Mouse (Mus musculus) CH12.LX (cell line): Measurements from ENCODE around the gene Copa. TPM values are rescaled to one million over a fixed set of nuclear protein-coding genes. Genes with fewer than 3 reads are reported as not detected.

Experiments
- DNase-seq: peaks from one replicate; pipeline ENCODE4 v3.0.0-alpha.2; 2013; ENCODE audit errors: extremely low read depth
- H3K27ac ChIP-seq: 2 replicates; pipeline ENCODE4 v1.5.1; 2012; ENCODE audit warnings: low read depth, mild to moderate bottlenecking, control low read depth, moderate library complexity; ENCODE audit not compliant: insufficient read depth
- H3K27me3 ChIP-seq: replicated peaks from 2 replicates; pipeline ENCODE3; 2012; ENCODE audit warnings: inconsistent platforms
- H3K36me3 ChIP-seq, 2 experiments: replicated peaks in 1 of 2; 2 replicates each; pipeline versions ENCODE3 to v1.6.1; 2012; ENCODE audit warnings: inconsistent platforms in 1 of 2, low read length in 1 of 2, mild to moderate bottlenecking in 1 of 2, mixed read lengths in 1 of 2, moderate library complexity in 1 of 2; ENCODE audit not compliant: control insufficient read depth in 1 of 2, insufficient read depth in 1 of 2
- H3K4me1 ChIP-seq, 2 experiments: 2 replicates each; pipeline ENCODE4 v1.6.1; 2012; ENCODE audit warnings: inconsistent platforms in 1 of 2, moderate library complexity in 1 of 2; ENCODE audit not compliant: insufficient read depth in 2 of 2, control insufficient read depth in 1 of 2
- H3K4me2 ChIP-seq: 2 replicates; pipeline ENCODE4 v1.6.1; 2012; ENCODE audit warnings: low read depth, mild to moderate bottlenecking, control low read depth; ENCODE audit not compliant: poor library complexity, insufficient read depth, severe bottlenecking
- H3K4me3 ChIP-seq, 3 experiments: fragments of 150-350 bp in 1 of 3; sonication (generic) in 1 of 3; replicated peaks in 1 of 3; 2 replicates each; pipeline versions ENCODE3 to v1.5.1; 2011 to 2012; ENCODE audit warnings: low read depth in 2 of 3, low read length in 2 of 3, mild to moderate bottlenecking in 2 of 3, moderate library complexity in 2 of 3, control low read depth in 1 of 3, improper control_type of control experiment in 1 of 3, inconsistent platforms in 1 of 3, mixed read lengths in 1 of 3; ENCODE audit not compliant: poor library complexity in 1 of 3
- H3K79me2 ChIP-seq: replicated peaks from 2 replicates; pipeline ENCODE4 v1.6.1; 2012; ENCODE audit warnings: mild to moderate bottlenecking, moderate library complexity; ENCODE audit not compliant: control insufficient read depth, poor library complexity, insufficient read depth, severe bottlenecking; ENCODE audit errors: extremely low read depth
- H3K9ac ChIP-seq: 2 replicates; pipeline ENCODE4 v1.6.1; 2012; ENCODE audit warnings: low read depth, mild to moderate bottlenecking, control low read depth, moderate library complexity; ENCODE audit not compliant: insufficient read depth
- H3K9me3 ChIP-seq: replicated peaks from 2 replicates; pipeline ENCODE3; 2012; ENCODE audit warnings: low read length, inconsistent platforms, mixed read lengths
- CHD1 ChIP-seq: IDR thresholded peaks from 2 replicates; pipeline ENCODE4 v1.6.1; 2012; ENCODE audit warnings: low read depth, low read length, improper control_type of control experiment, inconsistent platforms
- CHD2 ChIP-seq: IDR thresholded peaks from 2 replicates; pipeline ENCODE4 v1.6.1; 2011; ENCODE audit warnings: low read length, improper control_type of control experiment
- CTCF ChIP-seq, 2 experiments: IDR thresholded peaks in 1 of 2; conservative IDR thresholded peaks in 1 of 2; 2 replicates each; pipeline ENCODE4 v1.5.1; 2011 to 2012; ENCODE audit warnings: low read depth in 2 of 2, low read length in 2 of 2, improper control_type of control experiment in 1 of 2, inconsistent platforms in 1 of 2, mild to moderate bottlenecking in 1 of 2, moderate library complexity in 1 of 2
- E2F4 ChIP-seq: IDR thresholded peaks from 2 replicates; pipeline ENCODE4 v1.6.1; 2011; ENCODE audit warnings: low read depth, low read length, improper control_type of control experiment; ENCODE audit not compliant: insufficient replicate concordance
- ELF1 ChIP-seq: IDR thresholded peaks from 2 replicates; pipeline ENCODE4 v1.6.1; 2014; ENCODE audit warnings: low read depth, mild to moderate bottlenecking, inconsistent platforms, low read length, improper control_type of control experiment
- GABPA ChIP-seq: IDR thresholded peaks from 2 replicates; pipeline ENCODE4 v1.6.1; 2012; ENCODE audit warnings: low read depth, low read length, improper control_type of control experiment, inconsistent platforms; ENCODE audit not compliant: insufficient replicate concordance
- HCFC1 ChIP-seq: IDR thresholded peaks from 2 replicates; pipeline ENCODE4 v1.6.1; 2012; ENCODE audit warnings: low read depth, mild to moderate bottlenecking, inconsistent platforms, low read length, improper control_type of control experiment
- JUND ChIP-seq: conservative IDR thresholded peaks from 2 replicates; pipeline ENCODE4 v1.6.1; 2011; ENCODE audit warnings: low read depth, low read length, improper control_type of control experiment
- KAT2A ChIP-seq: IDR thresholded peaks from 2 replicates; pipeline ENCODE4 v1.6.1; 2012; ENCODE audit warnings: low read length, improper control_type of control experiment, inconsistent platforms; ENCODE audit not compliant: insufficient replicate concordance
- MAFK ChIP-seq: IDR thresholded peaks from 2 replicates; pipeline ENCODE4 v1.6.1; 2011; ENCODE audit warnings: low read length, improper control_type of control experiment; ENCODE audit not compliant: insufficient replicate concordance
- MAX ChIP-seq: IDR thresholded peaks from 2 replicates; pipeline ENCODE4 v1.6.1; 2011; ENCODE audit warnings: low read length, improper control_type of control experiment
- MEF2A ChIP-seq: IDR thresholded peaks from 2 replicates; pipeline ENCODE4 v1.6.1; 2014; ENCODE audit warnings: low read depth, mild to moderate bottlenecking, inconsistent platforms, low read length, improper control_type of control experiment, borderline replicate concordance
- MXI1 ChIP-seq: IDR thresholded peaks from 2 replicates; pipeline ENCODE4 v1.6.1; 2011; ENCODE audit warnings: mild to moderate bottlenecking, low read depth, low read length, improper control_type of control experiment
- POLR2A ChIP-seq: IDR thresholded peaks from 2 replicates; pipeline ENCODE4 v1.6.1; 2011; ENCODE audit warnings: low read depth, mild to moderate bottlenecking, improper control_type of control experiment, low read length
- RAD21 ChIP-seq: IDR thresholded peaks from 2 replicates; pipeline ENCODE4 v1.6.1; 2011; ENCODE audit warnings: low read depth, mild to moderate bottlenecking, low read length, improper control_type of control experiment, moderate library complexity
- RCOR1 ChIP-seq: conservative IDR thresholded peaks from 2 replicates; pipeline ENCODE4 v1.6.1; 2012; ENCODE audit warnings: low read depth, mild to moderate bottlenecking, inconsistent platforms, low read length, improper control_type of control experiment
- SMC3 ChIP-seq: IDR thresholded peaks from 2 replicates; pipeline ENCODE4 v1.6.1; 2011; ENCODE audit warnings: low read depth, low read length, improper control_type of control experiment
- TBP ChIP-seq: conservative IDR thresholded peaks from 2 replicates; pipeline ENCODE4 v1.6.1; 2011; ENCODE audit warnings: low read depth, low read length, improper control_type of control experiment
- UBTF ChIP-seq: IDR thresholded peaks from 2 replicates; pipeline ENCODE4 v1.6.1; 2012; ENCODE audit warnings: low read depth, mild to moderate bottlenecking, inconsistent platforms, low read length, improper control_type of control experiment, moderate library complexity
- ZC3H11A ChIP-seq: IDR thresholded peaks from 2 replicates; pipeline ENCODE4 v1.6.1; 2012; ENCODE audit warnings: low read depth, mild to moderate bottlenecking, inconsistent platforms, low read length, improper control_type of control experiment
- ZMIZ1 ChIP-seq: IDR thresholded peaks from 2 replicates; pipeline ENCODE4 v1.6.1; 2012; ENCODE audit warnings: low read depth, mild to moderate bottlenecking, inconsistent platforms, low read length, improper control_type of control experiment
- dilution Hi-C: fragments of 300-500 bp; cut with MboI; formaldehyde crosslinking; loops from 2 replicates; pipeline ENCODE4 v1.14.3; 2020; ENCODE audit warnings: low sequenced_read_pairs; ENCODE audit not compliant: extremely low pct_unique_long_range_greater_than_20kb, extremely low pct_ligation_motif_present
- in situ Hi-C: fragments of 300-500 bp; cut with MboI; formaldehyde crosslinking; loops from 3 replicates; pipeline ENCODE4 v1.14.3; 2019; ENCODE audit warnings: low sequenced_read_pairs, low pct_ligation_motif_present, low pct_unique_long_range_greater_than_20kb, mixed read lengths
- polyA plus RNA-seq: library from polyadenylated mRNA; unstranded; fragments of >175 nt; gene quantifications from 2 replicates; pipeline ENCODE4 v1.2.1, GENCODE M21; 2012; ENCODE audit warnings: low read depth; ENCODE audit not compliant: insufficient read length
- total RNA-seq, 2 experiments: library from RNA; depleted of rRNA; stranded (reverse); fragments of 300-350 nt in 1 of 2; fragments of >200 nt in 1 of 2; gene quantifications; 2 replicates each; pipeline ENCODE4 v1.2.3; 2012 to 2014

Gene Copa
- total and polyA plus RNA-seq, 3 experiments, result 157 to 165 (median 158) TPM

- Histone ChIP-seq H3K27me3 (no peaks in the 10 kb centered on the region), H3K4me3 (no peak overlapping the region), H3K4me2 (no peak overlapping the region), H3K9me3 (no peaks in the 10 kb centered on the region), H3K4me1 (peaks cover 0 to 45% of the 10 kb centered on the region in 2 experiments; a peak in 2 of 4 replicates), H3K79me2 (peaks cover 31% of the 10 kb centered on the region), H3K9ac (no peak overlapping the region), H3K36me3 (peaks cover 23 to 66% of the 10 kb centered on the region in 2 experiments), H3K27ac (no peak overlapping the region)
- TF ChIP-seq KAT2A (no peak), SMC3 (peak; percentile 59), GABPA (no peak), TBP (no peak), ZMIZ1 (no peak), MXI1 (no peak), E2F4 (no peak), CTCF (conservative IDR thresholded peaks at IDR 0.05 in 1 of 2, IDR thresholded peaks at IDR 0.05 in 1 of 2; ENCODE audit: low read depth in 2 of 2, low read length in 2 of 2) (peak; percentile 22 to 76; a peak in 2 of 4 replicates), ZC3H11A (no peak), POLR2A (no peak), JUND (no peak), RAD21 (peak; percentile 64), RCOR1 (no peak)
- dilution Hi-C loops (no loop called here), in situ Hi-C loops (loop anchor here (5.0 kb wide), 1 partner anchor 90 kb away; no protein-coding TSS in a partner anchor)
- peak; percentile 41 for DNase-seq
Measured at GRCm38 (mm10) chr1:172162009-172162408, 79.7 kb downstream of the Copa start.

GRCm38 (mm10) chr1:172162959-172163358 lies 80.6 kb downstream of the Copa start:
- no peak overlapping the region for H3K4me3 ChIP-seq
- H3K79me2 ChIP-seq, result peaks cover 31% of the 10 kb centered on the region
- peaks cover 31 to 76% of the 10 kb centered on the region in 2 experiments for H3K36me3 ChIP-seq
- no peak overlapping the region for H3K27ac ChIP-seq
- TF ChIP-seq CHD2 (no peak), UBTF (no peak), POLR2A (no peak), E2F4 (no peak), HCFC1 (no peak), ZMIZ1 (no peak), MAFK (no peak), JUND (no peak), CHD1 (no peak), GABPA (no peak), ELF1 (no peak), MAX (no peak), CTCF (conservative IDR thresholded peaks at IDR 0.05 in 1 of 2, IDR thresholded peaks at IDR 0.05 in 1 of 2; ENCODE audit: low read depth in 2 of 2, low read length in 2 of 2) (no peak), MEF2A (no peak)
- TF ChIP-seq, all 38 proteins: peak for 0
- H3K4me1 ChIP-seq, result peaks cover 0 to 45% of the 10 kb centered on the region in 2 experiments; a peak in 2 of 4 replicates
- H3K9me3 ChIP-seq, result no peaks in the 10 kb centered on the region
- H3K4me2 ChIP-seq, result no peak overlapping the region
- in situ Hi-C loops, result loop anchor here (5.0 kb wide), 1 partner anchor 89 kb away; no protein-coding TSS in a partner anchor
- no peaks in the 10 kb centered on the region for H3K27me3 ChIP-seq
- H3K9ac ChIP-seq, result no peak overlapping the region
- dilution Hi-C loops, result no loop called here
- no peak for DNase-seq
